Mouse (Mus musculus) liver, adult 2 months (tissue): Measurements from ENCODE around the gene Slc25a13. TPM values are rescaled to one million over a fixed set of nuclear protein-coding genes. Genes with fewer than 3 reads are reported as not detected.

Experiments used
- DNase-seq: peaks from one replicate; pipeline ENCODE4 v3.0.0-alpha.2; 2011; ENCODE audit warnings: low read depth, low spot score; ENCODE audit errors: extremely low read depth
- H3K27ac ChIP-seq: fragments of 200-500 bp; replicated peaks from 2 replicates; pipeline ENCODE4 v1.5.1; 2012; ENCODE audit warnings: low read depth, mild to moderate bottlenecking, control low read depth, inconsistent platforms, low read length; ENCODE audit not compliant: insufficient read depth
- H3K27me3 ChIP-seq: fragments of 200-500 bp; 2 replicates; pipeline ENCODE4 v1.6.1; 2012; ENCODE audit warnings: mild to moderate bottlenecking, moderate library complexity, low read length, inconsistent platforms; ENCODE audit not compliant: control insufficient read depth, insufficient read depth
- H3K36me3 ChIP-seq: fragments of 200-500 bp; 2 replicates; pipeline ENCODE4 v1.6.1; 2012; ENCODE audit warnings: low read length, inconsistent platforms; ENCODE audit not compliant: control insufficient read depth, insufficient read depth
- H3K4me1 ChIP-seq: fragments of 200-500 bp; 2 replicates; pipeline ENCODE4 v1.6.1; 2011; ENCODE audit warnings: low read length; ENCODE audit not compliant: control insufficient read depth, insufficient read depth
- H3K4me3 ChIP-seq: fragments of 200-500 bp; 2 replicates; pipeline ENCODE4 v1.5.1; 2011; ENCODE audit warnings: low read depth, mild to moderate bottlenecking, control low read depth, low read length, moderate library complexity; ENCODE audit not compliant: insufficient read depth
- H3K79me2 ChIP-seq: fragments of 200-500 bp; 2 replicates; pipeline ENCODE4 v1.6.1; 2012; ENCODE audit warnings: inconsistent platforms, mild to moderate bottlenecking, low read length, moderate library complexity; ENCODE audit not compliant: control insufficient read depth, insufficient read depth
- H3K9ac ChIP-seq: fragments of 200-500 bp; 2 replicates; pipeline ENCODE4 v1.6.1; 2012; ENCODE audit warnings: low read depth, mild to moderate bottlenecking, control low read depth, inconsistent platforms, low read length
- CTCF ChIP-seq: fragments of 200-500 bp; IDR thresholded peaks from 2 replicates; pipeline ENCODE4 v1.5.1; 2011; ENCODE audit warnings: low read depth, low read length, control low read depth
- POLR2A ChIP-seq: fragments of 200-500 bp; IDR thresholded peaks from 2 replicates; pipeline ENCODE4 v1.6.1; 2011; ENCODE audit warnings: low read length, control low read depth; ENCODE audit not compliant: insufficient read depth; ENCODE audit errors: extremely low read depth
- WGBS: fragments of 180-500 bp; shearing (Covaris S2); methylation state at CpG from one replicate; pipeline ENCODE4 v1.1.7; 2018; 5-methylcytosine and 5-hydroxymethylcytosine counted together
- polyA plus RNA-seq: library from polyadenylated mRNA; depleted of rRNA; stranded (reverse); fragments of >200 nt; gene quantifications from 2 replicates; pipeline ENCODE4 v1.2.3, GENCODE M21; 2012
- total RNA-seq: library from RNA; depleted of rRNA; stranded (reverse); fragments of >200 nt; gene quantifications from 2 replicates; pipeline ENCODE4 v1.2.3, GENCODE M21; 2014

Gene Slc25a13
- total and polyA plus RNA-seq, 2 experiments = 53.5 to 232 TPM

GRCm38 (mm10) chr6:6136812-6137211 is 80.2 kb downstream of the Slc25a13 start:
- Histone ChIP-seq H3K9ac (no peak overlapping the region), H3K27me3 (no peaks in the 10 kb centered on the region), H3K4me1 (no peaks in the 10 kb centered on the region), H3K36me3 (peaks cover 41% of the 10 kb centered on the region), H3K4me3 (no peak overlapping the region), H3K79me2 (peaks cover 2% of the 10 kb centered on the region; the same call in 1 of the 2 replicates), H3K27ac (no peak overlapping the region)
- 86% methylated on average over 3 of the region's 3 CpGs for WGBS
- TF ChIP-seq CTCF = peak; percentile 66
- no peak for TF ChIP-seq POLR2A
- DNase-seq = no peak

- Histone ChIP-seq H3K4me3 (no peak overlapping the region), H3K4me1 (no peaks in the 10 kb centered on the region), H3K9ac (no peak overlapping the region), H3K27ac (no peak overlapping the region), H3K27me3 (no peaks in the 10 kb centered on the region), H3K36me3 (peaks cover 49% of the 10 kb centered on the region), H3K79me2 (peaks cover 2% of the 10 kb centered on the region; the same call in 1 of the 2 replicates)
- WGBS = 77% methylated on average over 4 of the region's 4 CpGs
- no peak for TF ChIP-seq POLR2A
- TF ChIP-seq CTCF = no peak
- DNase-seq = no peak
Observed at GRCm38 (mm10) chr6:6134935-6135334, 82.0 kb downstream of the Slc25a13 start.

- Histone ChIP-seq H3K9ac (no peak overlapping the region), H3K79me2 (peaks cover 2% of the 10 kb centered on the region; the same call in 1 of the 2 replicates), H3K27ac (no peak overlapping the region), H3K4me1 (no peaks in the 10 kb centered on the region), H3K36me3 (peaks cover 53% of the 10 kb centered on the region), H3K27me3 (no peaks in the 10 kb centered on the region), H3K4me3 (no peak overlapping the region)
- DNase-seq = no peak
- no peak for TF ChIP-seq CTCF
- TF ChIP-seq POLR2A = no peak
- 92% methylated on average over 8 of the region's 8 CpGs for WGBS
Observed at GRCm38 (mm10) chr6:6133556-6134050, 83.4 kb downstream of the Slc25a13 start.

DNA sequence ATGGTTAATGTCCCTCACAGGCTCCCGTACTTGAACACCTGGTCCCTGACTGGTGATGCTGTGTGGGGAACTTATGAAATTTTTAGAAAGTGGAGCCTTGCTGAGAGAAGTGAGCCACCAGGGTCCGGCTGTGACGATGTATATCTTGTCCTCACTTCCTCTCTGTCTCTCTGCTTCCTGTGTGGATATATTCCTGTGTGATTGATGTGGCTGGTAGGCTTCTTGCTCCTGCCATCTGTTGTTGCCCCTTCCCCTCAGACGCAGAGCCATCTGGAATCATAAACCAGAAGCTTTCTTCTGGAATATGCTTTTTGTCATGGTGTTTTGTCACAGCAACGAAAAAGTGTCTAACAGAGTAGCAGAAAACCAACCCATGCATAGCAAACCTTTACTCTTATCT is 84.9 kb downstream of the Slc25a13 start:
- DNase-seq = no peak
- peaks cover 9% of the 10 kb centered on the region; the same call in 1 of the 2 replicates for H3K79me2 ChIP-seq
- H3K4me1 ChIP-seq = no peaks in the 10 kb centered on the region
- H3K9ac ChIP-seq = no peak overlapping the region
- peaks cover 49% of the 10 kb centered on the region for H3K36me3 ChIP-seq
- no peak overlapping the region for H3K27ac ChIP-seq
- no peaks in the 10 kb centered on the region for H3K27me3 ChIP-seq
- 74% methylated on average over 5 of the region's 5 CpGs for WGBS
- no peak for TF ChIP-seq POLR2A
- no peak for TF ChIP-seq CTCF
- no peak overlapping the region for H3K4me3 ChIP-seq

- Histone ChIP-seq H3K9ac (no peak overlapping the region), H3K4me3 (no peak overlapping the region), H3K36me3 (peaks cover 39% of the 10 kb centered on the region), H3K4me1 (no peaks in the 10 kb centered on the region), H3K79me2 (peaks cover 16% of the 10 kb centered on the region; the same call in 1 of the 2 replicates), H3K27ac (no peak overlapping the region), H3K27me3 (no peaks in the 10 kb centered on the region)
- no peak for DNase-seq
- TF ChIP-seq CTCF (no peak), POLR2A (no peak)
- 90% methylated on average over 3 of the region's 3 CpGs for WGBS
Observed at GRCm38 (mm10) chr6:6125620-6126019, 91.4 kb downstream of the Slc25a13 start.

GRCm38 (mm10) chr6:6121904-6122303 is 95.1 kb downstream of the Slc25a13 start:
- Histone ChIP-seq H3K27me3 (no peaks in the 10 kb centered on the region), H3K4me1 (no peaks in the 10 kb centered on the region), H3K4me3 (no peak overlapping the region), H3K36me3 (peaks cover 37% of the 10 kb centered on the region), H3K79me2 (0 out of 2 replicates have a peak, but pooled peaks cover 9% of the 10 kb centered on the region), H3K9ac (no peak overlapping the region), H3K27ac (no peak overlapping the region)
- TF ChIP-seq CTCF (no peak), POLR2A (no peak)
- 90% methylated on average over 5 of the region's 5 CpGs for WGBS
- DNase-seq = no peak
